Mouse (Mus musculus): ENCODE results near the gene Ltbp1.

Gene Ltbp1

GRCm38 (mm10) chr17:75317106-75317505 is 311.7 kb downstream of the Ltbp1 start:
- no peak for DNase-seq

- no peak for DNase-seq
Measured at GRCm38 (mm10) chr17:75323229-75323628, 317.9 kb downstream of the Ltbp1 start.

GRCm38 (mm10) chr17:75323766-75324165 is 318.4 kb downstream of the Ltbp1 start:
- DNase-seq: no peak

GRCm38 (mm10) chr17:75328102-75328639 is 322.8 kb downstream of the Ltbp1 start:
- DNase-seq: no peak

- DNase-seq: no peak
Measured at GRCm38 (mm10) chr17:75330366-75330765, 325.0 kb downstream of the Ltbp1 start.

- DNase-seq: no peak
Measured at GRCm38 (mm10) chr17:75331421-75331951, 326.1 kb downstream of the Ltbp1 start.

- no peak for DNase-seq
Measured at GRCm38 (mm10) chr17:75332289-75332688, 326.9 kb downstream of the Ltbp1 start.

- no peak for DNase-seq
Measured at GRCm38 (mm10) chr17:75333011-75333410, 327.6 kb downstream of the Ltbp1 start.

- DNase-seq: no peak
Measured at GRCm38 (mm10) chr17:75333759-75334158, 328.4 kb downstream of the Ltbp1 start.

GRCm38 (mm10) chr17:75335649-75336048 is 330.3 kb downstream of the Ltbp1 start:
- no peak for DNase-seq

GRCm38 (mm10) chr17:75341227-75341626 is 335.9 kb downstream of the Ltbp1 start:
- no peak for DNase-seq

- DNase-seq: no peak
Measured at GRCm38 (mm10) chr17:75345116-75345515, 339.7 kb downstream of the Ltbp1 start.

- no peak for DNase-seq
Measured at GRCm38 (mm10) chr17:75347414-75347813, 342.0 kb downstream of the Ltbp1 start.

- no peak for DNase-seq
Measured at GRCm38 (mm10) chr17:75349109-75349508, 343.7 kb downstream of the Ltbp1 start.

GRCm38 (mm10) chr17:75349602-75350001 is 344.2 kb downstream of the Ltbp1 start:
- DNase-seq: no peak

- no peak for DNase-seq
Measured at GRCm38 (mm10) chr17:75353323-75353722, 348.0 kb downstream of the Ltbp1 start.

- no peak for DNase-seq
Measured at GRCm38 (mm10) chr17:75355431-75355830, 350.1 kb downstream of the Ltbp1 start.

- no peak for DNase-seq
Measured at GRCm38 (mm10) chr17:75360111-75360510, 354.7 kb downstream of the Ltbp1 start.

GRCm38 (mm10) chr17:75366332-75366731 is 361.0 kb downstream of the Ltbp1 start:
- DNase-seq: no peak

GRCm38 (mm10) chr17:75367486-75368155 is 362.3 kb downstream of the Ltbp1 start:
- no peak for DNase-seq

- DNase-seq: no peak
Measured at GRCm38 (mm10) chr17:75368580-75368979, 363.2 kb downstream of the Ltbp1 start.

- peak; percentile 3 for DNase-seq
Measured at GRCm38 (mm10) chr17:75369351-75369750, 364.0 kb downstream of the Ltbp1 start.

GRCm38 (mm10) chr17:75370120-75370519 is 364.8 kb downstream of the Ltbp1 start:
- peak; percentile 4 for DNase-seq

GRCm38 (mm10) chr17:75371650-75372049 is 366.3 kb downstream of the Ltbp1 start:
- no peak for DNase-seq

- peak; percentile 39 for DNase-seq
Measured at GRCm38 (mm10) chr17:75372371-75372770, 367.0 kb downstream of the Ltbp1 start.

Data from thymus, postnatal 25 days (tissue).